Mouse (Mus musculus) limb, embryonic 12.5 days (tissue): ENCODE results near the gene Kat6b. TPM values are rescaled to one million over a fixed set of nuclear protein-coding genes. Genes with fewer than 3 reads are reported as not detected.
"Not testable (repeated sequence)": the region's sequence is repeated elsewhere in the genome, so short reads cannot be mapped to it uniquely, and the experiment has no call there.

ENCODE experiments used
- ATAC-seq: fragments of 200-750 bp; cut with Nextera tagmentation; 2 replicates; pipeline ENCODE4 v1.8.0; 2017; ENCODE audit warnings: low read depth, moderate TSS enrichment; ENCODE audit not compliant: insufficient number of reproducible peaks, insufficient read depth, low FRiP score, low TSS enrichment
- H3K27ac ChIP-seq: fragments of 300-500 bp; sonication (generic); 2 replicates; pipeline ENCODE4 v1.5.1; 2016; ENCODE audit warnings: mild to moderate bottlenecking, moderate library complexity
- H3K27me3 ChIP-seq: fragments of 300-500 bp; sonication (generic); 2 replicates; pipeline ENCODE4 v1.6.1; 2016; ENCODE audit warnings: mild to moderate bottlenecking, moderate library complexity
- H3K36me3 ChIP-seq: fragments of 300-500 bp; sonication (generic); 2 replicates; pipeline ENCODE4 v1.6.1; 2016; ENCODE audit warnings: mild to moderate bottlenecking, moderate library complexity
- H3K4me1 ChIP-seq: fragments of 300-500 bp; sonication (generic); replicated peaks from 2 replicates; pipeline ENCODE4 v1.6.1; 2016
- H3K4me2 ChIP-seq: fragments of 300-500 bp; sonication (generic); 2 replicates; pipeline ENCODE4 v1.6.1; 2016; ENCODE audit warnings: mild to moderate bottlenecking, moderate library complexity
- H3K4me3 ChIP-seq: fragments of 300-500 bp; sonication (generic); replicated peaks from 2 replicates; pipeline ENCODE4 v1.5.1; 2016; ENCODE audit warnings: mild to moderate bottlenecking
- H3K9ac ChIP-seq: fragments of 300-500 bp; sonication (generic); replicated peaks from 2 replicates; pipeline ENCODE4 v1.6.1; 2016; ENCODE audit warnings: mild to moderate bottlenecking, moderate library complexity
- H3K9me3 ChIP-seq: fragments of 300-500 bp; sonication (generic); 2 replicates; pipeline ENCODE4 v1.6.1; 2016; ENCODE audit warnings: mild to moderate bottlenecking, moderate library complexity
- WGBS: fragments of 180-500 bp; shearing (Covaris S2); methylation state at CpG from one replicate; pipeline ENCODE4 v1.1.7; 2016; 5-methylcytosine and 5-hydroxymethylcytosine counted together
- polyA plus RNA-seq: library from polyadenylated mRNA; unstranded; fragments of >200 nt; fragmentation: Nextera tagmentation; extraction: Ambion mirVana; gene quantifications from 2 replicates; pipeline ENCODE4 v1.2.1, GENCODE M21; 2016

The Kat6b gene
- polyA plus RNA-seq, 1 experiment from 2014 or later: 31.3 TPM

- no peak for ATAC-seq
- H3K27ac ChIP-seq: no peak overlapping the region
- 95% methylated on average over 10 of the region's 10 CpGs for WGBS
These were observed 3.5 kb downstream of the Kat6b start for GRCm38 (mm10) chr14:21484693-21485092.

GRCm38 (mm10) chr14:21485961-21486520, 4.8 kb downstream of the Kat6b start:
- WGBS: 97% methylated on average over 3 of the region's 3 CpGs
- no peaks in the 10 kb centered on the region for H3K4me1 ChIP-seq
- H3K4me2 ChIP-seq: no peak overlapping the region
- no peaks in the 10 kb centered on the region for H3K27me3 ChIP-seq
- no peak overlapping the region for H3K4me3 ChIP-seq
- ATAC-seq: no peak
- H3K9me3 ChIP-seq: no peaks in the 10 kb centered on the region
- no peak overlapping the region for H3K27ac ChIP-seq
- H3K36me3 ChIP-seq: no peaks in the 10 kb centered on the region
- no peak overlapping the region for H3K9ac ChIP-seq

More at GRCm38 (mm10) chr14:21484693-21485092, 3.5 kb downstream of the Kat6b start:
- H3K4me2 ChIP-seq: no peak overlapping the region
- no peaks in the 10 kb centered on the region for H3K4me1 ChIP-seq
- no peaks in the 10 kb centered on the region for H3K36me3 ChIP-seq
- no peak overlapping the region for H3K4me3 ChIP-seq
- 0 out of 2 replicates have a peak, but pooled peaks cover 1% of the 10 kb centered on the region for H3K9me3 ChIP-seq
- H3K9ac ChIP-seq: no peak overlapping the region
- no peaks in the 10 kb centered on the region for H3K27me3 ChIP-seq

- not testable (repeated sequence) for ATAC-seq, H3K36me3 ChIP-seq, H3K4me3 ChIP-seq, H3K9ac ChIP-seq, H3K27ac ChIP-seq, H3K9me3 ChIP-seq, H3K4me1 ChIP-seq, H3K27me3 ChIP-seq, H3K4me2 ChIP-seq
- WGBS: 92% methylated on average over 2 of the region's 2 CpGs
These were observed 5.9 kb downstream of the Kat6b start for GRCm38 (mm10) chr14:21487135-21487534.

GRCm38 (mm10) chr14:21488426-21489115, 7.3 kb downstream of the Kat6b start:
- H3K4me2 ChIP-seq, H3K27ac ChIP-seq, ATAC-seq, H3K4me1 ChIP-seq, H3K9ac ChIP-seq, H3K4me3 ChIP-seq, H3K9me3 ChIP-seq, H3K27me3 ChIP-seq, H3K36me3 ChIP-seq: not testable (repeated sequence)
- WGBS: 80% methylated on average over 8 of the region's 9 CpGs

GRCm38 (mm10) chr14:21489116-21489485, 7.9 kb downstream of the Kat6b start:
- Histone ChIP-seq H3K27ac (no peak overlapping the region), H3K4me3 (no peak overlapping the region), H3K27me3 (no peaks in the 10 kb centered on the region), H3K4me1 (no peaks in the 10 kb centered on the region), H3K9me3 (no peaks in the 10 kb centered on the region), H3K36me3 (no peaks in the 10 kb centered on the region), H3K4me2 (no peak overlapping the region), H3K9ac (0 out of 2 replicates have a peak overlapping the region, but pooled peaks have one; percentile 31)
- 81% methylated on average over 3 of the region's 3 CpGs for WGBS
- ATAC-seq: no peak

- no peak for ATAC-seq
- no peak overlapping the region for H3K4me3 ChIP-seq
- H3K4me1 ChIP-seq: no peaks in the 10 kb centered on the region
- no peak overlapping the region for H3K4me2 ChIP-seq
- no peaks in the 10 kb centered on the region for H3K36me3 ChIP-seq
- H3K9me3 ChIP-seq: no peaks in the 10 kb centered on the region
- H3K9ac ChIP-seq: no peak overlapping the region
- WGBS: 39% methylated on average over 4 of the region's 4 CpGs
- H3K27me3 ChIP-seq: no peaks in the 10 kb centered on the region
- H3K27ac ChIP-seq: no peak overlapping the region
These were observed 8.9 kb downstream of the Kat6b start for GRCm38 (mm10) chr14:21490141-21490540.

GRCm38 (mm10) chr14:21498361-21498996, 17.2 kb downstream of the Kat6b start:
- H3K27me3 ChIP-seq: no peaks in the 10 kb centered on the region
- H3K36me3 ChIP-seq: no peaks in the 10 kb centered on the region
- ATAC-seq: no peak
- peak overlapping the region; percentile 73 for H3K4me2 ChIP-seq
- peaks cover 42% of the 10 kb centered on the region for H3K4me1 ChIP-seq
- peaks cover 3% of the 10 kb centered on the region; the same call in 1 of the 2 replicates for H3K9me3 ChIP-seq
- 3% methylated on average over 7 of the region's 7 CpGs for WGBS
- H3K4me3 ChIP-seq: peak overlapping the region; percentile 88
- peak overlapping the region; percentile 97 for H3K9ac ChIP-seq
- peak overlapping the region; percentile 100 for H3K27ac ChIP-seq

- no peak for ATAC-seq
- peak overlapping the region; percentile 97 for H3K9ac ChIP-seq
- peak overlapping the region; percentile 73 for H3K4me2 ChIP-seq
- H3K9me3 ChIP-seq: peaks cover 3% of the 10 kb centered on the region; the same call in 1 of the 2 replicates
- H3K27ac ChIP-seq: peak overlapping the region; percentile 100
- under 1% methylated on average over 33 of the region's 33 CpGs for WGBS
- H3K4me3 ChIP-seq: peak overlapping the region; percentile 88
- H3K36me3 ChIP-seq: no peaks in the 10 kb centered on the region
- peaks cover 48% of the 10 kb centered on the region for H3K4me1 ChIP-seq
- no peaks in the 10 kb centered on the region for H3K27me3 ChIP-seq
These were observed 17.9 kb downstream of the Kat6b start for GRCm38 (mm10) chr14:21499011-21499581.

GRCm38 (mm10) chr14:21499631-21500153, 18.5 kb downstream of the Kat6b start:
- Histone ChIP-seq H3K36me3 (no peaks in the 10 kb centered on the region), H3K4me3 (peak overlapping the region; percentile 88), H3K9me3 (peaks cover 3% of the 10 kb centered on the region; the same call in 1 of the 2 replicates), H3K27ac (peak overlapping the region; percentile 100), H3K9ac (peak overlapping the region; percentile 97), H3K4me1 (peaks cover 54% of the 10 kb centered on the region), H3K4me2 (peak overlapping the region; percentile 73), H3K27me3 (no peaks in the 10 kb centered on the region)
- ATAC-seq: peak; percentile 8; the same call in 1 of the 2 replicates
- WGBS: 1% methylated on average over 48 of the region's 57 CpGs

GRCm38 (mm10) chr14:21500154-21501047, 19.2 kb downstream of the Kat6b start:
- WGBS: under 1% methylated on average over 73 of the region's 75 CpGs
- Histone ChIP-seq H3K27ac (peak overlapping the region; percentile 100), H3K4me3 (peak overlapping the region; percentile 88)

More at GRCm38 (mm10) chr14:21500154-21501047, 19.2 kb downstream of the Kat6b start:
- peak; percentile 98 for ATAC-seq
- no peaks in the 10 kb centered on the region for H3K27me3 ChIP-seq
- peak overlapping the region; percentile 73 for H3K4me2 ChIP-seq
- H3K9ac ChIP-seq: peak overlapping the region; percentile 97
- H3K36me3 ChIP-seq: no peaks in the 10 kb centered on the region
- H3K9me3 ChIP-seq: peaks cover 3% of the 10 kb centered on the region; the same call in 1 of the 2 replicates
- H3K4me1 ChIP-seq: peaks cover 61% of the 10 kb centered on the region
